Mouse (Mus musculus) stomach, postnatal 0 days (tissue): ENCODE data around the gene Sebox.
A peak's percentile ranks its signal among the peaks of the same experiment; 100 is the strongest.

Source experiments
- CTCF ChIP-seq: IDR thresholded peaks from 2 replicates; pipeline ENCODE4 v1.5.1; 2016; ENCODE audit warnings: antibody characterized with exemption, low read depth, mild to moderate bottlenecking, moderate library complexity
- EP300 ChIP-seq: optimal IDR thresholded peaks from 2 replicates; pipeline ENCODE3; 2016; ENCODE audit warnings: antibody characterized with exemption

DNA sequence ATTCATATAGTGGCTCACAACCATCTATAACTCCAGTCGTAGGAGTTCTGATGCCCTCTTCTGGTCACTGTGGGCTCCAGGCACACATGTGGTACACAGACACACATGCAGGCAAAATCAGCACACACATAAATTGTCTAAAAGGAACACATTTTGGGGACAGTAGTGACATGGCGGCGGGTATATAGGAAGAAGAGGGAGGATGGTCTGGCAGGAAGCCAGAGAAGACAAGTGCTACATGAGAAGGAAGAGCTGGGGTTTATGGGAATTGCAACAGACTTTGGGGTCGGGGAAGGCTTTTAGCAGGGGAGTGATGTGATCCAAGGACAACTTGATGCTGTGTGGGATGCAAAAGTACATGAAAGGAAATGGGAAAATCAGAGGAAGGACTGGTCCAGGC, 31.3 kb downstream of the Sebox start:
- TF ChIP-seq CTCF: peak; percentile 37
- no peak for TF ChIP-seq EP300
